Mouse (Mus musculus) bone marrow macrophage, adult 2 months (primary cell): ENCODE results near the gene Fhit.

ENCODE experiments used
- CTCF ChIP-seq: IDR thresholded peaks from 2 replicates; pipeline ENCODE4 v1.5.1; 2012; ENCODE audit warnings: low read depth, mild to moderate bottlenecking, low read length, moderate library complexity
- POLR2A ChIP-seq: IDR thresholded peaks from 2 replicates; pipeline ENCODE4 v1.6.1; 2012; ENCODE audit warnings: mild to moderate bottlenecking, low read depth, low read length, borderline replicate concordance

DNA sequence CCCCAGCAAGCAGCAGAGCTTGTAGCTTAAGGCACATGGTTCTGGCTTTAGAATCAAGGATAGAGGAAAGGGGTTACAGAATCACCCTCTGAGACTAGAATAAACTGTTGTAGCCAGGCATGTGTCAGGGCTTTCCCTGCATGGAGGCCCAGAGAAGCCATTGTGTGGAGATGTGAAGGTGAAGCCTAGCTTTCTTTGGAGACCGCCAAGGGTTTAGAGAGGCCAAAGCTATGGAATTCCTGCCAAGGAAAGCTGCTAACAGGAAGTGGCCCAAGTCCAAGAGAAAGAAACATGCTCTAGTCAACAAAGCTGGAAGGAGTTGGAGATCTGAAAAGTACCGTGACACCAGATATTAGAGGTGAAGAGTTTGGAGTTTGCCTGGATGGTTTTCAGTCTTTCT, 1262.3 kb downstream of the Fhit start:
- TF ChIP-seq POLR2A (no peak), CTCF (no peak)
